Mouse (Mus musculus) limb, embryonic 14.5 days (tissue): Measurements from ENCODE around the gene Tvp23b. TPM values are rescaled to one million over a fixed set of nuclear protein-coding genes. Genes with fewer than 3 reads are reported as not detected.

Experiments used
- ATAC-seq: fragments of 200-750 bp; cut with Nextera tagmentation; 2 replicates; pipeline ENCODE4 v1.8.0; 2017; ENCODE audit warnings: low read depth, moderate number of reproducible peaks, moderate TSS enrichment; ENCODE audit not compliant: low FRiP score
- DNase-seq: peaks from one replicate; pipeline ENCODE4 v3.0.0-alpha.2; 2015; ENCODE audit warnings: low spot score
- H3K27ac ChIP-seq: fragments of 300-500 bp; sonication (generic); replicated peaks from 2 replicates; pipeline ENCODE4 v1.5.1; 2014; ENCODE audit warnings: low read depth, mild to moderate bottlenecking, low read length, moderate library complexity, mixed read lengths
- H3K27me3 ChIP-seq: fragments of 300-500 bp; sonication (generic); 2 replicates; pipeline ENCODE4 v1.6.1; 2014; ENCODE audit warnings: low read length, mixed read lengths; ENCODE audit not compliant: control insufficient read depth, insufficient read depth
- H3K36me3 ChIP-seq: fragments of 300-500 bp; sonication (generic); 2 replicates; pipeline ENCODE4 v1.6.1; 2014; ENCODE audit warnings: mild to moderate bottlenecking, low read length, moderate library complexity, mixed read lengths; ENCODE audit not compliant: control insufficient read depth, insufficient read depth
- H3K4me1 ChIP-seq: fragments of 300-500 bp; sonication (generic); 2 replicates; pipeline ENCODE4 v1.6.1; 2014; ENCODE audit warnings: antibody characterized with exemption, low read length, mixed read lengths; ENCODE audit not compliant: control insufficient read depth, insufficient read depth
- H3K4me2 ChIP-seq: fragments of 300-500 bp; sonication (generic); replicated peaks from 2 replicates; pipeline ENCODE4 v1.6.1; 2014; ENCODE audit warnings: low read depth, mild to moderate bottlenecking, low read length, moderate library complexity; ENCODE audit not compliant: severe bottlenecking
- H3K4me3 ChIP-seq: fragments of 300-500 bp; sonication (generic); replicated peaks from 2 replicates; pipeline ENCODE4 v1.5.1; 2014; ENCODE audit warnings: low read length
- H3K9ac ChIP-seq: fragments of 300-500 bp; sonication (generic); 2 replicates; pipeline ENCODE4 v1.6.1; 2014; ENCODE audit warnings: mild to moderate bottlenecking, low read depth, low read length, moderate library complexity; ENCODE audit not compliant: severe bottlenecking
- H3K9me3 ChIP-seq: fragments of 300-500 bp; sonication (generic); 2 replicates; pipeline ENCODE4 v1.6.1; 2016; ENCODE audit warnings: low read length; ENCODE audit not compliant: control insufficient read depth
- POLR2A ChIP-seq: fragments of 200-500 bp; IDR thresholded peaks from 2 replicates; pipeline ENCODE4 v1.8.0; 2012; ENCODE audit warnings: inconsistent platforms, mild to moderate bottlenecking, moderate library complexity, borderline replicate concordance; ENCODE audit not compliant: insufficient read depth, insufficient read length; ENCODE audit errors: extremely low read depth
- WGBS: fragments of 180-500 bp; shearing (Covaris S2); extraction: QIAGEN DNeasy Blood & Tissue Kit; methylation state at CpG from one replicate; pipeline ENCODE4 v1.1.7; 2014; 5-methylcytosine and 5-hydroxymethylcytosine counted together
- polyA plus RNA-seq, 2 experiments: library from polyadenylated mRNA; depleted of rRNA in 1 of 2; stranded (reverse) in 1 of 2; unstranded in 1 of 2; fragments of >200 nt; fragmentation: Nextera tagmentation in 1 of 2; extraction: Ambion mirVana in 1 of 2; gene quantifications; 2 replicates each; pipeline versions ENCODE4 v1.2.1 to v1.2.3; 2012 to 2014

Gene Tvp23b
- polyA plus RNA-seq, 2 experiments = 40.1 to 65.6 TPM

GRCm38 (mm10) chr11:62955186-62955585, 75.9 kb downstream of the Tvp23b start:
- Histone ChIP-seq H3K27ac (no peak overlapping the region), H3K4me1 (no peaks in the 10 kb centered on the region), H3K36me3 (no peaks in the 10 kb centered on the region), H3K9me3 (peaks cover 3% of the 10 kb centered on the region; the same call in 1 of the 2 replicates), H3K4me3 (no peak overlapping the region), H3K27me3 (no peaks in the 10 kb centered on the region), H3K4me2 (no peak overlapping the region), H3K9ac (no peak overlapping the region)
- DNase-seq (no peak), ATAC-seq (no peak)
- WGBS = 88% methylated on average over 5 of the region's 5 CpGs
- TF ChIP-seq POLR2A = no peak

- Histone ChIP-seq H3K4me1 (no peaks in the 10 kb centered on the region), H3K27me3 (no peaks in the 10 kb centered on the region), H3K27ac (no peak overlapping the region), H3K4me3 (no peak overlapping the region), H3K9ac (no peak overlapping the region), H3K36me3 (no peaks in the 10 kb centered on the region), H3K9me3 (peaks cover 3% of the 10 kb centered on the region; the same call in 1 of the 2 replicates), H3K4me2 (no peak overlapping the region)
- TF ChIP-seq POLR2A = no peak
- DNase-seq (no peak), ATAC-seq (no peak)
- WGBS = 37% methylated on average over 6 of the region's 6 CpGs
These were observed 76.5 kb downstream of the Tvp23b start for GRCm38 (mm10) chr11:62955776-62956175.

- TF ChIP-seq POLR2A = no peak
- no peak overlapping the region for H3K9ac ChIP-seq
These were observed 78.4 kb downstream of the Tvp23b start for GRCm38 (mm10) chr11:62957626-62958180.

GRCm38 (mm10) chr11:62963292-62963691, 84.0 kb downstream of the Tvp23b start:
- whole genome bisulfite sequencing = 59% methylated on average over 4 of the region's 4 CpGs
- DNase-seq (peak; percentile 68), ATAC-seq (no peak)
- no peak overlapping the region for H3K27ac ChIP-seq
- no peak for TF ChIP-seq POLR2A
- no peak overlapping the region for H3K4me2 ChIP-seq
- H3K9me3 ChIP-seq = no peaks in the 10 kb centered on the region
- no peak overlapping the region for H3K4me3 ChIP-seq
- no peaks in the 10 kb centered on the region for H3K27me3 ChIP-seq
- no peak overlapping the region for H3K9ac ChIP-seq
- H3K4me1 ChIP-seq = peaks cover 28% of the 10 kb centered on the region
- H3K36me3 ChIP-seq = no peaks in the 10 kb centered on the region

More at GRCm38 (mm10) chr11:62957626-62958180, 78.4 kb downstream of the Tvp23b start:
- H3K4me3 ChIP-seq = no peak overlapping the region
- H3K9me3 ChIP-seq = peaks cover 3% of the 10 kb centered on the region; the same call in 1 of the 2 replicates
- H3K27ac ChIP-seq = no peak overlapping the region
- DNase-seq = no peak
- no peak overlapping the region for H3K4me2 ChIP-seq
- 87% methylated on average over 8 of the region's 8 CpGs for WGBS
- no peaks in the 10 kb centered on the region for H3K4me1 ChIP-seq
- H3K27me3 ChIP-seq = no peaks in the 10 kb centered on the region
- no peaks in the 10 kb centered on the region for H3K36me3 ChIP-seq
- ATAC-seq = no peak

GRCm38 (mm10) chr11:62966424-62966764, 87.1 kb downstream of the Tvp23b start:
- TF ChIP-seq POLR2A = no peak
- 26% methylated on average over 3 of the region's 3 CpGs for WGBS
- Histone ChIP-seq H3K4me3 (0 out of 2 replicates have a peak overlapping the region, but pooled peaks have one; percentile 16), H3K4me1 (peaks cover 28% of the 10 kb centered on the region), H3K9me3 (no peaks in the 10 kb centered on the region), H3K36me3 (no peaks in the 10 kb centered on the region), H3K4me2 (peak overlapping the region; percentile 45), H3K9ac (peak overlapping the region; percentile 40; the same call in 1 of the 2 replicates), H3K27ac (peak overlapping the region; percentile 98), H3K27me3 (no peaks in the 10 kb centered on the region)
- ATAC-seq (no peak), DNase-seq (no peak)

Other genes starting within 250 kb of the Tvp23b start
- gene Lrrc75a, start 230.9 kb upstream of the Tvp23b start, polyA plus RNA-seq (2012; rRNA removed) = 19.2 and 25.6 TPM in 2 replicates
- 13.7 and 20.5 TPM in 2 replicates for gene Lrrc75a, start 230.9 kb upstream of the Tvp23b start, polyA plus RNA-seq (2014; fragmentation: Nextera tagmentation; extraction: Ambion mirVana)
- 69.7 and 87.4 TPM in 2 replicates for gene Mmgt2, start 230.8 kb upstream of the Tvp23b start, polyA plus RNA-seq (2012; rRNA removed)
- gene Mmgt2, start 230.8 kb upstream of the Tvp23b start, polyA plus RNA-seq (2014; fragmentation: Nextera tagmentation; extraction: Ambion mirVana) = 56.9 and 66.1 TPM in 2 replicates
- 7.7 and 8.9 TPM in 2 replicates for gene Zfp287, start 147.6 kb upstream of the Tvp23b start, polyA plus RNA-seq (2012; rRNA removed)
- gene Zfp287, start 147.6 kb upstream of the Tvp23b start, polyA plus RNA-seq (2014; fragmentation: Nextera tagmentation; extraction: Ambion mirVana) = 9.2 and 10.7 TPM in 2 replicates
- gene Gm10428, start 126.4 kb upstream of the Tvp23b start, polyA plus RNA-seq (2012; rRNA removed) = not detected in 2 replicates
- not detected in 2 replicates for gene Gm10428, start 126.4 kb upstream of the Tvp23b start, polyA plus RNA-seq (2014; fragmentation: Nextera tagmentation; extraction: Ambion mirVana)
- 14.0 and 17.0 TPM in 2 replicates for gene Zfp286, start 90.0 kb upstream of the Tvp23b start, polyA plus RNA-seq (2012; rRNA removed)
- gene Zfp286, start 90.0 kb upstream of the Tvp23b start, polyA plus RNA-seq (2014; fragmentation: Nextera tagmentation; extraction: Ambion mirVana) = 22.2 and 31.9 TPM in 2 replicates
- gene Trim16, start 59.2 kb upstream of the Tvp23b start, polyA plus RNA-seq (2012; rRNA removed) = 14.3 and 16.2 TPM in 2 replicates
- 19.8 and 22.8 TPM in 2 replicates for gene Trim16, start 59.2 kb upstream of the Tvp23b start, polyA plus RNA-seq (2014; fragmentation: Nextera tagmentation; extraction: Ambion mirVana)
- 0.63 and 0.67 TPM in 2 replicates for gene Fbxw10, start 32.4 kb upstream of the Tvp23b start, polyA plus RNA-seq (2012; rRNA removed)
- 0.56 and 0.72 TPM in 2 replicates for gene Fbxw10, start 32.4 kb upstream of the Tvp23b start, polyA plus RNA-seq (2014; fragmentation: Nextera tagmentation; extraction: Ambion mirVana)
- gene Cdrt4, start 71.7 kb downstream of the Tvp23b start, polyA plus RNA-seq (2012; rRNA removed) = 0.52 TPM in 1 of 2 replicates, not detected in the other
- 0.36 and 0.58 TPM in 2 replicates for gene Cdrt4, start 71.7 kb downstream of the Tvp23b start, polyA plus RNA-seq (2014; fragmentation: Nextera tagmentation; extraction: Ambion mirVana)
- 0.04 and 0.06 TPM in 2 replicates for gene Tekt3, start 182.2 kb downstream of the Tvp23b start, polyA plus RNA-seq (2012; rRNA removed)
- 0.26 and 0.30 TPM in 2 replicates for gene Tekt3, start 182.2 kb downstream of the Tvp23b start, polyA plus RNA-seq (2014; fragmentation: Nextera tagmentation; extraction: Ambion mirVana)
- 155 and 202 TPM in 2 replicates for gene Pmp22, start 249.5 kb downstream of the Tvp23b start, polyA plus RNA-seq (2012; rRNA removed)
- gene Pmp22, start 249.5 kb downstream of the Tvp23b start, polyA plus RNA-seq (2014; fragmentation: Nextera tagmentation; extraction: Ambion mirVana) = 277 and 284 TPM in 2 replicates